Mouse (Mus musculus): ENCODE results near the gene Lrmda. TPM values are rescaled to one million over a fixed set of nuclear protein-coding genes. Genes with fewer than 3 reads are reported as not detected.
A peak's percentile ranks its signal among the peaks of the same experiment; 100 is the strongest.

Gene Lrmda
- total RNA-seq, 2 experiments from 2014 or later, result 0.66 to 0.97 TPM

DNA sequence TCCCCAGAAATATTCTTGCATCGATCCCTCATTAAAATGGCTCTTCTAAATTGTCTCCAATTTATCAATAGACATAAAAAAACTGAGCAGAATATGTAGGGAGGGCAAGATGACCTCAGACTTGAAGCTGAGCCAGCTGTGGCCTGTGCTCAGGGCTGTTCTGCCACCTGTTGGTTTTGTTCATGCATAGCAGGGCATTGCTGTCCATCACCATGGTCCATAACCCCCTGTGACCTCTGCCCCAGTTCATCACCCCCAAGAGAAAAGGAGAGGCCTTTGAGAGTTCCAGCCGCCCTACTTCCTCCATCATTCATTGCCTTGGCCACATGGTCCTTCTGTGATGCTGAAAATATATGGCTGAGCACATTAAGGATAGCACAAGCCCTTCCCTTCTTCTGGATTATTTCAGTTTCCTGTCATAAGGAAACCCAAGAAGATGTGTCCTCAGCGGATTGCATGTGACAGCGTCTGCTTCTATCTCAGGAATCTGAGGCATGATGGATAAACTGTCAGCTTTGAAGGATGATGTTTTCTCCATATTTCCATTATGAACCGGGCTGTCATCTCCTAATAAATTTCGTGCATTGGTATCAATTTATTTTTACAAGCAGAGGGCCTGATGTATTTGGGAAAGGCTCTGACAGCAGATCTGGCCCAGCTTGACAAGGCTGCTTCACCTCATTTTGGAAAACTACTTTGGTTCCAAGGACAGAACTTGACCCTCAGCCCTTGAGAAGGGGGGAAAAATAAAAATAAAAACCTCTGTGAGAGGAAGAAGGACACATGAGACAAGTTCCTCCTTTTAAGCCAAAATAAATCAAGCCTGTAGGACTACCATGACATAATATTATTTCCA lies 798.1 kb downstream of the Lrmda start:
- no peak for DNase-seq (ENCODE audit: low spot score in 2 of 2)
- intact Hi-C loops (cut with DNase I), result loop anchor here (10.0 kb wide), 1 partner anchor 433 kb away; no protein-coding TSS in a partner anchor

DNA sequence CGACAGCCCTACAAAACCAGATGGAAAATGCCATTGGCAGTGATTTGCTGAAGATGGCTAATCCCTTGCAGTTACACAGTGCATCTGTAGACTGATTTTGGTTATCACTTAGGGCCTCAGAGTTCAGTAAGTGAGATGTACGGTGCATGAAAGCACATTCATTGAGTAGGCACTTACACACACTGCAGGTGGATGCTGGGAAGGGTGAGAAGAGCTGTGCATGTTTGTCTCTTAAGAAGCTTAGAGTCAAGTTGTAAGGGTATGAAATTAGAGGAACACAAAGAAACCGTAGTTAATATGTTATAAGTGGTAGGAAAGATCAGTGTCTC lies 798.7 kb downstream of the Lrmda start:
- intact Hi-C loops (cut with DNase I), result loop anchor here (10.0 kb wide), 1 partner anchor 433 kb away; no protein-coding TSS in a partner anchor

DNA sequence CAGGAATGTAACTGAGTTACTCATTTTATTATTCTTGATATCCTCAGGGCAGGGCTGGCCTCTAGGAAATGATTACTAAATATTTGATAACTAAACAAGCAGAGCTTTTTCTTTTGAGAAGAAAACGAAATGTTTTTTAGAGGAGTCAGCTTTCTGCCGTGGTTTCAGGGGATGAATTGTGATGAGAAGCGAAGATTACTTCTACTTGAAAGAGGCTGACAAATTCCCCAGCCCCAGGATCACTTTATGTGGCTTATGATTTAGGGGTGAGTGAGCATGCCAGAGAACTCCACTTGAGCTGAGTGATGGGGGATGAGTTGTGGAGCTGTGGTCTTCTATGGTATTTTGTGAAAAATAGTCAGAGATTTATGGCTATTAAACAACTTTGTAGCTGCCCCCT lies 803.4 kb downstream of the Lrmda start:
- intact Hi-C loops (cut with DNase I), result no loop called here

More for the DNA sequence above, 798.7 kb downstream of the Lrmda start:
- DNase-seq (ENCODE audit: low spot score in 2 of 2), result no peak

DNA sequence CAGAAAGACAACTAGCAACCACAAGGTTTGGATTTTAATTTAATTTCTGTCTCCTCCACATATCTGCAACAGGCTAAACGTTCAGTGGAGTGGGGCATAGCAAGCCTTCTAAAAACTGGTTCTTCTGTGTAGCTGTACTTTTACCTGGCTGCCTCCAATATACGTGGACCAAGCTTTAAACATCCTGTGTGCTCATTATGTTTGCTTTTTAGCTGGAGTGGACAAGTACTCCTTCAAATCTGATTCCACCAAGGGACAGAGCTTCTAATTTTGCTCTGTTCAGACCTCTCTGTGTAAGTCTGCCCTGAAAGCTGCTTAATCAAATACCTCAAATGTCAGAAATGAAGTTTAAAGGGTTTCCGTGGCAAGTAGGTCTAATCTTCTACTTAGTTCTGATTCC lies 807.3 kb downstream of the Lrmda start:
- intact Hi-C loops (cut with DNase I), result no loop called here

More for the DNA sequence above, 803.4 kb downstream of the Lrmda start:
- no peak for DNase-seq (ENCODE audit: low spot score in 2 of 2)

DNA sequence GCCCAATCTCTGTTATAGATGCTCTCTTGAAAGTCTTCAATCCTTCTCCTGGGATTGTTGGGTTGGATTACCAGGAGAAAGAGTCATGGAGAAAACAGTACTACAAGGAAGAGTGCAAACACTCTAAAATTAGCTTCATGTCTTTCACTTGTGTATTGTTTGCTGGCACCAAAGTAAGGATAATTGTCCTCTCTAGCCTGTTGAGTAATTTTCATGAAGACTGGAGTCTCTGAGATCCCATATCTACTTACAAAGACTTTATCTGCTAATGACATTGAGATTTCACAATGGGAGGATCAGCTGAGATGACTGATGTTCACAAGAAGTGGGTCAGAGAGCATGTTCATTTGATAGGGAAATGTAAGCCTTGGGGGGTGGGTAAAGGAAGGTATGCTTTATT lies 817.5 kb downstream of the Lrmda start:
- intact Hi-C loops (cut with DNase I), result no loop called here
- DNase-seq (ENCODE audit: low spot score in 2 of 2), result no peak

More for the DNA sequence above, 807.3 kb downstream of the Lrmda start:
- DNase-seq (ENCODE audit: low spot score in 2 of 2), result no peak

DNA sequence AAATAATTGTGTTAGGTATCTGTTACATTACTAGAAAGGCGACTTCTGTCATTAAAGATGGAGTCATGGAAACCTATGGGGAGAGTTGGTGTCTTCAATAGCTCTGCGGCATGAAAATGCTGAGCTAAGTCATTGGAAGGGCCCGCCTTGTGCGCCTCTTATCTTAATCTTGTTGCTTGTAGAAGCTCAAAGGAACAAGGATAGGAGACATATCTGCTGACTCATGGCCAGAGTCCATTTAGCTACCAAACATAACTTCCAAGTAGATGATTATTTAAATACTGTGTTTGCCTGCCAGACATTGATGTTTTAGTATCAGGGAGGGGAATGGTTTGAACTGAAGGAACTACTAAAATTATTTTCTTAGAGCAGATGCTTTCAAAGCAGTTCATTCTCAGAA lies 821.6 kb downstream of the Lrmda start:
- DNase-seq (ENCODE audit: low spot score in 2 of 2), result no peak
- intact Hi-C loops (cut with DNase I), result no loop called here

DNA sequence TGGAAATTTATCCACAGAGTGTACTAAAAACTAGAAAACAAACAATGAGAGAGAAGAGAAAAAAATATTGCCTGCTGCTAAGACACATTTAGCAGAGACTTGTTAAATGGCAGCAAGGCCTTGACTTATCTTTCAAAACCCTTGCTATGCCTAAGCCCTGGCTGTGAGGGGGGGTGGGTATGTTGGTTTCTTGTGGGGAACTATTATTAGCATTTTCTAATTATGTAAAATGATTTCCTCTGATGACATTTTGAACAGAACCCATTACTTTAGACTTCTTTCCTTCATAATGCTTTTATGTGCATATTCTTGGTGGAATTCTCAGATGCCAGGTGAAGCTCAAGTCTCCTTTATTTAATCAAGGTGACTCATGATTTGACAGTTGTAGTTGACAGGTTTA lies 824.5 kb downstream of the Lrmda start:
- intact Hi-C loops (cut with DNase I), result no loop called here
- DNase-seq (ENCODE audit: low spot score in 2 of 2), result no peak

DNA sequence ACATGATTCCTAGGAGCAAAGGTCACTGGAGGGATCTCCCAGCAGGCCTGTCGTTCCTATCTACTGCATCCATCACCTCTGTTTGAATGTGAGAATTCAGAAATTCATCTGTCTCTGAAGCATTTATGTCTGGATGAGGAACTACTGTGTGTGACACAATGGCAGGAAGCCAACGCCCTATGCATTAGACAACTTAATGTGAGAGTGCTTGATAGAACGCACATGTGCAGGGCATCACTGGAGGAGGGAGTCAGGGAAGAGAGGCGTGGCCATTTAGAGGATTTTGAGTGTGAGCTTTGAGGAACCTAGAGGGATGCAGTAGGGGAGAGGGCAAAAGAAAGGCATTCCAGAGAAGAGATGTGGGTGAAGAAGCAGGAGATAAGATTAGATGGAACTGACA lies 825.9 kb downstream of the Lrmda start:
- no peak for DNase-seq (ENCODE audit: low spot score in 2 of 2)
- intact Hi-C loops (cut with DNase I), result no loop called here

DNA sequence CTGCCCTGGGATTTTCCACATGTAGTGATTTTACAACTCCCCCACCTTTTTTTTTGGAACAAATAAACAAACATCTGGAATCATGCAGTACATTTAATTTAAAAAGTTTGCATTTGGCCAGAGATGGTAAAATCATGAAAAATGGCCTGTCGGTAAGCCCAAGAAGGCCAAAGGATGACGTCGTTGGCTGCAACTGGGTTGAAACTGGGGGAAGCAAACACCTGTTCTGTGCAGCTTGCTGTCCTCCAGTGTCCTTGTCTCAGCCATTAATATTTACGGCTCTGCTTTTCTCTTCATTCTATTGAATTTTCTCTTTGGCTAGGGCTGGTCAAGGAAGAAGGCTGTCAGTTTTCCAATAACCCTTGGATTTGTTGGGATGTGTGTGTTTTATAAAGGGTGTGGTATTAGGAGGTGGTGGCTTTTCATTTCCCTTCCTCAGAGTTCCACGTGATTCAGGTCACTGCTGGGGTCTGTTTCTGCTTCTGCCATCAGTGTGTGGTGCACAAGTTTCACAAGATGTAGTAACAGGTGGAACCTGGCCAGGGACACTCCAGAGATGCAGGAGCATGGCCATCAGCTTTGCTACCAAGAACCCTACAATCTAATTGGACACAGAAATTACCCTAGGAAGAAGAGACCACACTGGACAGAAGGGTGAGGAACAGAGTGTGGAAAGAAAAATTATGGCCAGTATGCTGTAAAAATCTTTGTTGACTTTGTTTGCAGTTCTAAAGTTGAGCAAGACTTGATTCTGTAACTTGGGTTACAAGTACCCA lies 827.7 kb downstream of the Lrmda start:
- intact Hi-C loops (cut with DNase I), result no loop called here
- DNase-seq (ENCODE audit: low spot score in 2 of 2), result no peak

DNA sequence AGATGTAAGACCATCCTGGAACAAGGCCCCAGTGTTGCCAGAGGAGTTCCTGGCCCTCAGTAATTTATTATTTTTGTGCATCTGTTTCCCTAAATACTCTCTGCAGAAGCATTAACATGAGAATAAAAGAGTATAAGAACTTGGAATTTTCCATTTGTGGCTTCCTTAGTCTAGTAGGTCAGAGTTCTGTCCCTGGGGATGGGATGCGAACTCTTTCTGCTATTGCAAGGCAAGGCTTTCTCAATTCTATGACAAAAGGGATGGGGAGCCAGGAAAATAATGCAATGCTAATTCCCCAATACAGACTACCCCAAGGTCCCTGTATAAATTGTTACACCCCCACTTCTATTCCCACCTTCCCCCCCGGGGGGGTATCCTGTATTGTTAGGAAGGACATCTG lies 829.6 kb downstream of the Lrmda start:
- intact Hi-C loops (cut with DNase I), result no loop called here
- no peak for DNase-seq (ENCODE audit: low spot score in 2 of 2)

DNA sequence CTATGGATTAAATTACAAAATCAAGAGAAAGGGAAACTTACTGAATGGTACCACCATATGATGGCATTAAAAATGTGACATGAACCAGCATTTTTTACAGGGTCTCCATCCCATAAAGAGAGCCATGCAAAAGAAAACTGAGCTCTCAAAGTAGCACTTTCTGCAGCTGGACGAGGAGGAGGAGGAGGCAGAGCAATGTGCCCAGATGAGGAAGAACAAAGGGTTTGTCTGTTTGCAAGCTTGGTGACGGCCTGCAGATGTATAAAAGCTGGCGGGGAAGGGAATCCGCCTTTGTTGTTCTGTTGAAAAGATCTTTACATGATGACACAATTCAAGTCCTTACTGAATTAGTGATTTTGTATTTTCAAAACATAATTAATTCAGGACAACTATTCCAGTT lies 841.1 kb downstream of the Lrmda start:
- no peak for DNase-seq (ENCODE audit: low spot score in 2 of 2)
- intact Hi-C loops (cut with DNase I), result no loop called here

DNA sequence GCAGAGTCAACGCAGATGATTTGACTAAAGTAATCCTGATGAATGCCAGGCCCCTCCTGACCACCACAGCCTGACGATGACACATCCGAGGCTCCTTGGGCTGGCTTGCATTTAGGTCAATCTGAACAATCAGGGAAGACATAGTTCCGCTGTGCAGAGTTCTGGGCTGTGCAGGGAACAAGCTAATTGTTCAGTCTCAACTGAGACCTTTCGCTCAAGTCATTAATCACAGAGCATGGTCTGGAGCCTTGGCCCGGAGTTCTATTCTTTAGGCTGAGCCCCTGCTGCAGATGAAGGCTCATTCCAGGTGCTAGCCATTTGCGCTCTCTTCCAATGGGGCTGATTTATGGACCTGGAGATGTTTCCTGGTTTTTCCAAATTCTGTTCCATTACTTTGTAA lies 844.6 kb downstream of the Lrmda start:
- DNase-seq (ENCODE audit: low spot score in 2 of 2), result no peak
- intact Hi-C loops (cut with DNase I), result no loop called here

DNA sequence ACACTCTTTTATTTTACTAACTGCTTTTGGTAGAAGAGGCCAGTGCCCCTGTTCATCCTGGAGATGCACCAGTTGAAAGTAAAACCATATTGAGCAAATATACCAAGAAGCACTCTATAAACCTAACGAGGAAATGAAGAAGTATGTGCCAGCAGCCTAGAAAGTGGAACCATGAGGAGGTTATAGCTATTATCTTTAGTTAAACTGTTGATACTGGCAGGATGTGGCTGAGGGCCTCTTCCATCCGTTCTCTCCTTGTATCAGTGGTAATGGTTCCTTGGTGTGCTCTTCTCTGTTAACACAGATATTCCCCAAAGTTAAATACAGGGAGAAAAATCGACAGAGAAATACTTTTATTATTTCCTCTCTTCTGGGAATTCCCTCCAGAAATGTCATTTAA lies 855.1 kb downstream of the Lrmda start:
- intact Hi-C loops (cut with DNase I), result no loop called here

DNA sequence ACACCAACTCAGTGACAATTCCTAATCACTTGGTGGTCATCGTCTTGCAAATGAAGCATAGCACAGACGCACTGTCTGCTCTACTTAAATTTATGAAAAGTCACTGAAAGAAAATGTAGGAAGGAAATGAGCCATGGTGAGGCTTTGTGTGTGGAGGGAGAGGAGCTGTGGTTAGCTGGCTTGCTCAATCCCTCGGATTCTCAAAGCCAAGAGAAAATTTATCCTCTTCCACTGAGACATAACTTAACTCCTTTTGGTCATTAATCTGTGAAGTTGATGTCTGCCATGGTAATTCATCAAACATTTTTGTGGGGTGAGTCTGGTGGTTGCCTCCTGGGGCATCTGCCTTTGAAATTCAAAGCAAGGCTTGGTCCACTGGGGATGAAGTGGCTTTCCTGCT lies 867.7 kb downstream of the Lrmda start:
- intact Hi-C loops (cut with DNase I), result no loop called here
- DNase-seq (ENCODE audit: low spot score in 2 of 2), result no peak

More for the DNA sequence above, 855.1 kb downstream of the Lrmda start:
- no peak for DNase-seq (ENCODE audit: low spot score in 2 of 2)

DNA sequence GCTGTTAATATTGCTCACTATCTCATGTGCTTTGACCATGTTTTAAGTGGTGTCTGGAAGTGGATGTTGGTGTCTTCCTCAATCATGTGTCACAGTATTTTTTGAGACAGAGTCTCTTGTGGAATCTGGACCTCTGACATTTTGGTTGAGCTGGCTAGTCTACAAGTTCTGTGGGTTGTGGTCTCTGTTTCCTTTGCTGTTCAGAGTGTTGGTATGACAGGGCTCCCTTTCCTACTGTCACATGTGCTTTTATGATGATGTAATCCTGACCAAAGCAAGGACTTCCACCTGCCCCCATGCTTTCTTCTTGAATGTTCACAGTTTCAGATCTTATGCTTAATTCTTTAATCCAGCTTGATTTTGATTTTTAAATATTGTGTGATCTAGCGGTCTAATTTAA lies 879.8 kb downstream of the Lrmda start:
- intact Hi-C loops (cut with DNase I), result no loop called here
- DNase-seq (ENCODE audit: low spot score in 2 of 2), result no peak

DNA sequence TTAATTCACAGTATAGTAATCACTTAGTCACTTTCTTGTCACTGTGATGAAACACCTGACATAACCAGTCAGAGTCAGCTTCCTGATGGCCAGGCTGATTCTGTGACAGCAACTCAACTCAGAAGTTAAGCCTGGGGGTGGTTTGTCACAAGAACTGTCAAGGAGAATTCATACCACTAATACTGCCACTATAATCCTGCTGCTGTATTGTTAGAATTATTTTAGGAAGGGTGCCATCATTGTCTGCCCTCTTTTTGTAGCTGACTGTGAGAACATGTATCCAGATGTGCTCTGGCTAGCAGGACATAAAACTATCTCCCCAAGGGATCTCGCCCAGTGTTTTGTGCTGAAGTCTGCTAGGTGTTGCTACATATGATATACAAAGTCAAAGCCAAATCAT lies 882.6 kb downstream of the Lrmda start:
- DNase-seq (ENCODE audit: low spot score in 2 of 2), result no peak
- intact Hi-C loops (cut with DNase I), result no loop called here

DNA sequence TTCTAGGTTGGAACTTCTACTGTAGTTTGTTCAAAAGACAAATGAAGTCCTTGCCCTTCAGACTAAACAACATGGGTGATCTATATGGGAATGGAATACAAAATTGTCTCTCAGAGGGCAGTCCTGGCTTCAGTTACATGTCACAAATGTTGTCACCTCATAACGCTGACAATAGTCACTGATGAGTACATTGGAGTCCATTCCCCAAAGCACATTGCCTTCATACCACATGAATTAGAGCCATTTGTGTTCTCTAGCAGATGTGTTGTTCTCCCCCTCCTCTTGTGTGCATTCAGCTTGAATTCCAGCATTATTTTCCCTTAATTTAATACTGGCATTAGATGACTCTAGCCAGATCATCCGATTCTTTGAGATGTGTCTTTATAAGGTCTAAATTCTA lies 883.4 kb downstream of the Lrmda start:
- DNase-seq (ENCODE audit: low spot score in 2 of 2), result no peak
- intact Hi-C loops (cut with DNase I), result no loop called here

DNA sequence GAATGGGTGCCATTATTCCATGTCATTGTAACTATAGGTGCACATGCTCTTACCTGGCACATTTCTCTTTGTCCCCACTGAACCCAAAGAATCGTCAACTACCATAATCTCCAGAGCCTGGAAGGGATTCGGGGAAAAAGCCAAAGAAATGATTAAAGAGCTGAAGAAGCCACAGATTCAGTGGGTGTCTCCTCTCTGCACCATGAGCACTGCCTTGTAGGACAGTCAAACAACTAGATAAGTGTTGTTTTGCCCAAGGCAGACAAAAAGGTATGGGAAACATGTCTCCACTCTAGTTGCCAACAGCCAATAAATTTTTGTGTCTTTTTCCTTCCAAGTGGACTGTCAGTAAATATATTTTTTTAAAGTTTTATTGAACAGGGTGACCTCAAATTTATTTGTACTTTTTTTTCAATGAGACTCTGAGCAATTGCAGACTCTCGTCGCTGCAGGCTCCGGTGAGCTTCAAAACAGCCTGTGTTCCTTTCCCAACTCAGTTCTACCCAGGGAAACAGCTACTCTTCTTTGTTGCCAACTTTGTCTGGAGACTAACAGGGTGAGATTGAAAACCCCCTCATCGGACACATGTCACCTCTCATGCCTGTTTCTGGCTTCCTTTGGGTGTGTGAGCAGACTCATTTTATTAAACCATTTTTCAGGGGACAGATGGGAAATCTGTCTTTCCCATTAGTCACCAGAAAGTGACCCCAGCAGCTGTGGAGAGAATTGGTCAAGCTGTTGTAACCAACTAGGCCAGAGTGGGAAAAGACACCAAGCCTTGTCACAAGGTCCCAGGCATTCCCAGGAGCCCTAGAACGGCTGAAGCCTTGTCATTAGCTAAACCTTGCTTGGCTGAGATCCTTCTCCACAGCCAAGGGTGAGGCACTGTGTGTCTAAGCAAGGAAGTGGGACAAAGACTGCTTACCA lies 886.5 kb downstream of the Lrmda start:
- intact Hi-C loops (cut with DNase I), result no loop called here
- no peak for DNase-seq (ENCODE audit: low spot score in 2 of 2)

DNA sequence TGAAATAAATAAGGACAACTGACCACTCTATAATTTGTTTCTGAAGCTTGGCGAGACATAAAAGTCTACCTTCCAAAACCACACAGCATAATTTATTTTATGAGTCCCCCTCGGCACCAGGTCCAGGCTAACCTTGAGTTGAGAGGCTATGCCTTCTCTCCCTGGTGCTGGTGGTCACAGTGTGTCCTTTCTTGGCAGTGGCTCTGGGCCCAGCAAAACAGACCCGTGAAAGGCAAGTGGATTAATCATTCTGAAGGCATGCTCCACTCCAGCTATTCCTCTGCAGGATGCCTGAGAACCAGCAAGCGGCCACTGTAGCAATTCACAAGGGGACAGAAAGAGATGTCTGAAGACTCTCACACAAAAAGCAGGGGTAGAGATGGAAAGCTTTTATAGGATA lies 887.2 kb downstream of the Lrmda start:
- peak; percentile 15 to 35 for DNase-seq (ENCODE audit: low spot score in 2 of 2)
- intact Hi-C loops (cut with DNase I), result no loop called here

DNA sequence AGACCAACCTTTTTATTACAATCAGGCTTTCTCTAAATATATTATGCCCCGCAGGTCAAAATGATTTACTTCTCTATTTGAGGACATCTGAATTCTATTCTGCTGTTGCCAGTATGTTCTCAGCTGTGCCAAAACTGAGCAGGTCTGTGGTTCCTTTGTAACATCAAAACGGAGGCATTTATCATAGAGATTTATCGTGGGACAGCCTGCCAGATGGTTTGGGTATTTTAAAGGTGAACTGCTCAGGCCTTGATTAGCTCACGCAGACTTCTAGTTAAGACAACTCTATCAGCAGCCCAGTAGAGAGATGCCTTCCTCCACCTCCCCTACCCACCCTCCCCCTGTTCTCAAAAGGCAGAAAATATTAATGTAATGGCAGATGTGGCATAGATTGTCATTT lies 887.7 kb downstream of the Lrmda start:
- intact Hi-C loops (cut with DNase I), result no loop called here
- DNase-seq (ENCODE audit: low spot score in 2 of 2), result no peak
